Mouse (Mus musculus): ENCODE measurements at regions not wholly inside any gene's neighbourhood (a gene's known extent, or its start where the extent isn't known, plus 50 kb on each side); places are given as distances from the start of the nearest gene placed in this dataset.
"Not testable (repeated sequence)": the region's sequence is repeated elsewhere in the genome, so short reads cannot be mapped to it uniquely, and the experiment has no call there.

DNA sequence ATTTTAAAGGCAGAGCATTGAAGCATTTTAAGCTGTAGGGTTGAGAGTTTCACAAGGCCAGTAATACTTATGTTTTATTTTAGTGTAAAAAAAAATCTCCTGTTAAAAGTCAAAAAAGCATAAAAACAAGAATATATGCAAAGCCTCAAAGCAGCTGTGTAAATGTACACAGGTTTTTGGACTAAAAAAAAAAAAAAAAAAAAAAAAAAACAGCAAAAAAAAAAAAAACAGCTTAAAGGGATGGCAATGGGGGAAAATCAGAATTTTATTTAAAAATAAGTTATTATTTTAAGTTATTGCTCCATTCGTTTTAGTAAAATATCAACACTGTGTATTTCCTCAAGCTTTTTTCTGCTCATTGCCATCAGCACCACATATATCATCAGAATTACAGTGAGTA lies 181.8 kb upstream of the Arhgap18 start:
- ATAC-seq (replicated peaks; ENCODE audit: low FRiP score, low TSS enrichment, poor library complexity, severe bottlenecking): no peak

- ATAC-seq (replicated peaks; ENCODE audit: low FRiP score, low TSS enrichment, poor library complexity, severe bottlenecking): no peak
Measured at GRCm38 (mm10) chr10:26576153-26576552, 177.1 kb upstream of the Arhgap18 start.

- no peak for ATAC-seq (replicated peaks; ENCODE audit: low FRiP score, low TSS enrichment, poor library complexity, severe bottlenecking)
Measured at GRCm38 (mm10) chr10:26577087-26577486, 176.1 kb upstream of the Arhgap18 start.

GRCm38 (mm10) chr10:26585106-26585505 lies 168.1 kb upstream of the Arhgap18 start:
- ATAC-seq (replicated peaks; ENCODE audit: low FRiP score, low TSS enrichment, poor library complexity, severe bottlenecking): no peak

DNA sequence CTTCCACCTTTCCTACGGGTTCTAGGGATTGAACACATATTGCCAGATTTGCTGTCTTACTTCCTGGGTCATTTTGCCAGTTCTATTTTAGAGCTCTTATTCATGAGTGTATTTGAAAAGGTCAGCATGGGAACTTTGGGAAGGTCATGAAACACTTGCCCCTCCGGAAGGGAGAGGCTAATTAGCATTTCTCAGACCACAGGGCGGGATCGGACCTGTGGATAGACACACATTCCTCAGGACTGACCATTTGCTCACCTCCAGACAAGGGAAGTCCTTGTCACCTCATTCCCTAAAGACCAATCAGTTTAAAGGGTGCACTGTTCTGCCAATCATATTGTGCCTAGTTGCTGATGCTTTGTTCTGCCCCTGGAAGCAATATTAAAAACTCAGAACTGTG lies 146.1 kb upstream of the Arhgap18 start:
- ATAC-seq (replicated peaks; ENCODE audit: low FRiP score, low TSS enrichment, poor library complexity, severe bottlenecking): not testable (repeated sequence)

GRCm38 (mm10) chr10:26611246-26611645 lies 142.0 kb upstream of the Arhgap18 start:
- ATAC-seq (replicated peaks; ENCODE audit: low FRiP score, low TSS enrichment, poor library complexity, severe bottlenecking): no peak

DNA sequence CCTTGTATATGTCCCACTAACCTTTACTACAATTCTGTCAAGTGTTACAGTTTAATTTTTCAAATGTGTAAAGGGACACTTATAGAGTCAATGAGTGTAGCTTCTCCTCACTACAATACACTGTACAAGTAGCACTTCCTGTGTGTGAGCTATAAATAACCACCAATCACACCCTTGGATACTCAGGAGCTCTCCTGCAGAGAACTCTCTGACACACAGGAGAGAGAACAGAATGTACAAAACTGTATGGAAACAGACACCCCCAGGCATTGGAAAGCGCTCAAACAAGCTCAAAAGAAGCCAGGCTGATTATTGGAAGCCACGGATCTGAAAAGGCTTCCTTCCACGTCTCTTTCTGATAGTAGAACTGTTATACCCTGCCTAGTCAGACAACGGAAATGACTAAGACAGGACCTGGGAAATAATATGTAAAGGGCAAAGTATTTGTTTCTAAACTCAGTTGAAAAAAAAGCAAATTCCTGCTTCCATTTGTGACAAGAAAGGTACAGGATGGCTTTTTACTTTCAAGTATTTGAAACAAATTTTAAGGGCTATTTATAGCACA lies 122.9 kb upstream of the Arhgap18 start:
- no peak for ATAC-seq (replicated peaks; ENCODE audit: low FRiP score, low TSS enrichment, poor library complexity, severe bottlenecking)

- ATAC-seq (replicated peaks; ENCODE audit: low FRiP score, low TSS enrichment, poor library complexity, severe bottlenecking): no peak
Measured at GRCm38 (mm10) chr10:26632266-26632665, 121.0 kb upstream of the Arhgap18 start.

DNA sequence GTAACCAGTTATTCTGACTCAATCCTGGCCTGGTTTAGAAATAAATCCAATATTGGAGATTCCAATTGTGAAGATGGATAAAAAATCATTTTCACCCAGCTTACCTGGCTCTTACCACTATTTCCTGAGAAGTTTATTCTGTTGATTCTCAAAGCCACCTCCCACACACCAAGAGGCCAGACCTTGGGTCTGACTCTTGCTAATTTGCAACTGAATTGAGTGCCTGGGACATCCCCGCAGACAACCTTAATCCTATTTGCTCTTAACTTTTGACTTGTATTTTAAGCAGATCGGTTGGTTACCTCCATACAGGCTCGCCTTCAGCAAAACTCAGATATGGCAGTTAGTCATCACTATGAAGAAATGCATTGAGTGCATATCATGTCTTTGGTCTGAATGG lies 115.8 kb upstream of the Arhgap18 start:
- no peak for ATAC-seq (replicated peaks; ENCODE audit: low FRiP score, low TSS enrichment, poor library complexity, severe bottlenecking)

GRCm38 (mm10) chr10:26638056-26638455 lies 115.2 kb upstream of the Arhgap18 start:
- no peak for ATAC-seq (replicated peaks; ENCODE audit: low FRiP score, low TSS enrichment, poor library complexity, severe bottlenecking)

DNA sequence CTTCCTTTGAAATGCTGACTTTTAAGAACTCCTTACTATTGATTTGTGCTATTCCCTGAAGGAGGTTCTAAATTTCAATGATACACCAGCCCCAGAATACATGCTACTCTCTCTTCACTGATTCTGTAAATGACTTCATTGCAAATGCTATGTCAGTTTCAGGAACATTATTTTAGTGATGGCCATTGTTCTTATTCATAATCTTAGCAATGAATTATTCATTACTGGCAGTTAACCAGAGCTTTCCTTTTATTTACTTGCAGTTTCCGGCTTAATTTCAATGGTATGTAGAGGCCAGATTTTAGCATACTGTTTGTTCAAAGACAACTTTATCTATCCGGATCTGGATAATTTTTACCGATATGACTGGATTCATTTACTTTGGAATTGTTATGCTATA lies 114.1 kb upstream of the Arhgap18 start:
- no peak for ATAC-seq (replicated peaks; ENCODE audit: low FRiP score, low TSS enrichment, poor library complexity, severe bottlenecking)

DNA sequence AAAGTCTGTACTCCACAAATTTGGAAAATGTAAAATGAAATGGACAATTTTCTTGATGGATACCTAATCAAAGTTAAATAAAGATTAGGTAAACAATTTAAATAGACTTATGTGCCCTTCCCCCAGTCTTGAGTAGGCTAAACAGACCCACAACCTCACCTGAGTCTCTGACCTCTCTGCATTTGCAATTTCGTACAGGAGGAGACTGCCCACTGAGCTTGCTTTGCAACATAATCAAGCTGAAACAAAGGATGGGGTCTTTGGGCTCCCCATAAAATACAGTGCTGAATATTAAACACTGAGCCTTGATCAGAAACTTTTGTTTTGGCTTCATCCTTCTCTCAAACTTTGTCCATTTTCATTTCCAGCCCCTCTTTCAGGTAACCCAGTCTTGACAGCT lies 100.1 kb upstream of the Arhgap18 start:
- no peak for ATAC-seq (replicated peaks; ENCODE audit: low FRiP score, low TSS enrichment, poor library complexity, severe bottlenecking)

GRCm38 (mm10) chr10:26664270-26664669 lies 89.0 kb upstream of the Arhgap18 start:
- no peak for ATAC-seq (replicated peaks; ENCODE audit: low FRiP score, low TSS enrichment, poor library complexity, severe bottlenecking)

DNA sequence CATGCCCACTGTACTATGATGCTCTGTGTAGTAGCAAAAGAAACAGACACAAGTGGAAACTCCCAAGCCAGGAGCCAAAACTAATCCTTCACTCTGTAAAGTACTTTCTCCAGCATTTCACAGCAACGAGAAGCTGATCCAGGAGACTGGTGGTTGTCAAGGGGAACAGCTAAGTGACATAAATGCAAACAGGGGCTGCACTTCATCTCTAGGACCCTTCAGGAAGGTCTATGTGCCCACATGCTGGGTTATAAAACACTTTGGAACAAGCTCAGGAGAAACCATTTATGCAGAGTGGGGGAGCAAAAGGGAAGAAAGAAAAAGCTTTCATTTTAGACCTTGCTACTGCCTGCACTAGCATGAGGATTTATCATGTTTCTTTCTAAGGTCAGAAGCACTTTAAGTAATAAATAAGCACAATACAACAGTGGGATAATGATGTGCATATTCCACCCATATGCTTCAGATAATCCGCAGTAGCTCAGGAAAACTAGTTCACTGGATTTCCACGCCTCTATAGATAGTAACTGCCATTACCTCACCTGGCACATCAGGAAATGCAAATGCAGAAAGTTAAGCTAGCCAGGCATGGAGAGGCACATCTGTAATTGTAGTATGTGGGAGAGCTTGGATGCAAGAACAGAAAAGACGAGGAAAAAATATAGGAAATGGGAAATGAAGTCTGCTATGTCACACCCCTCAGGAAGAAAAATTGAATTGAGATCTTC lies 73.6 kb upstream of the Arhgap18 start:
- ATAC-seq (replicated peaks; ENCODE audit: low FRiP score, low TSS enrichment, poor library complexity, severe bottlenecking): no peak

DNA sequence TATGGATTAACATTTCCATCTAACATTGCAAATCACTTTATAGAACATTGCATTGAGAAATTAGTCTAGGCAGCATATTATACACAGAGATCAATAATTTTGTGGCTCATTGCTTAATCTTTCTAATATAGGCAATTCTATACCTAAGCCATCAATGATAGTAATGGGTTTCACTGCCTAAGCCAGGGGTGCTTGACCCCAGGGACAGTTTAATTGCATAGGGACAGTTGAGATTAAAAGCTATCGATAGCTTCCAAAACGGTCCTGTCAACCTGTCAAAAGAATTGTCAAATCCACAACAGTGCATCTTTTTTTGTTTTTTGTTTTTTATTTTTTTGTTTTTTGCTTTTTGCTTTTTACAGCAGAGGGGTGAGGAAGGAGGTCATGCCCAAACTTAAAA lies 58.5 kb upstream of the Arhgap18 start:
- ATAC-seq (replicated peaks; ENCODE audit: low FRiP score, low TSS enrichment, poor library complexity, severe bottlenecking): no peak

GRCm38 (mm10) chr10:26695212-26695933 lies 57.8 kb upstream of the Arhgap18 start:
- ATAC-seq (replicated peaks; ENCODE audit: low FRiP score, low TSS enrichment, poor library complexity, severe bottlenecking): peak; percentile 67

Measured in megakaryocyte-erythroid progenitor cell, adult 5-6 weeks (primary cell).